In genomic region chr13:34958158-34958557, GRCm38 (mm10) we compare ENCODE assay signal across 12 mouse cellular contexts. TPM values are rescaled to one million over a fixed set of nuclear protein-coding genes. Genes with fewer than 3 reads are reported as not detected.
"Had no signal": no experiment of that assay in that cellular context is flagged by ENCODE, and none has a peak within 500 bp of the region (broad histone marks: within the 10 kb centered on the region; RNA-seq: fewer than 3 reads in every experiment).

No protein-coding gene starts in this region.

RNA-seq across cellular contexts. Expression of gene 4933417A18Rik, which starts 33.9 kb away (rescaled TPM):
- polyA plus RNA-seq: lung, embryonic 14.5 days; lung, embryonic 16.5 days; midbrain, embryonic 10.5 days; midbrain, embryonic 12.5 days; midbrain, embryonic 15.5 days; midbrain, postnatal 0 days; neural tube, embryonic 12.5 days; neural tube, embryonic 14.5 days; small intestine, adult 2 months; stomach, embryonic 14.5 days; stomach, embryonic 16.5 days; thymus, postnatal 0 days had no signal

RNA-seq across cellular contexts. Expression of gene Fam217a, which starts 34.0 kb away (rescaled TPM):
- polyA plus RNA-seq: small intestine, adult 2 months had no signal
